ENCODE assay signal across 18 mouse cellular contexts in the genomic region with DNA sequence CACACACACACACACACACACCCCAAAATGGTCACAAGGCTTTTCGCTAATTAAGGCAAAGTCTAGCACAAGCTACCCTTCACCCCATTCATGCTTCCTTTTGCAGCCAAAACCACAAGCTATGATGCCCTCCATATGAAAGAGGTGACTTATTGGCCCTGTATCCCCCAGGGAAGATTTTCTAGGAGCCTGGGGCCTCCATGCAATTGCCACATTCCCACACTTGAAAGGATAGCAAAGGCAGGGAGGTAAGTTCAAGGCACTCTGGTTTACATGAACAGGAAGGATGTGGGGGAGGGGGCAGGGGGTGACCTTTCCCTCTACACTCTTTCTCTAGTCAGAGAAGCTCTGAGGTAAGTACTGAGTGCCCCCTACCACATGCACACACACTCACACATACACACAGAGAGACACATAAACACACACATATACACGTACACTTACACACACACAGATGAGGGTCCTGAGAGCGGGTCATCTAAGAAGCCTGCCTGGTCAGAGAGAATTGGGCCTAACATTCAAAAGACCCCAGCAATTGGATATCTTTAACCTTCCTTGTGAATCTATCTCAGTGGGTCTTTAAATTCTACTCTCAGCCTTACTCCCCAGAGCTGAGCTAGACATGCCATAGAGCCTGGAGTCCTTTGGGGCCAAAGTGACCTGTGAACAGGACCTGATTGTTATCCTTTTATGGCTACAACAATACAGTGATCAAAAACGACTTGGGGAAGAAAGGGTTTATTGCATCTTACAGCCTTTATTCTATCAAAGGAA. TPM values are rescaled to one million over a fixed set of nuclear protein-coding genes. Genes with fewer than 3 reads are reported as not detected.
A peak's percentile ranks its signal among the peaks of the same experiment; 100 is the strongest.
DNase-seq lines count a peak whose midpoint lies in the region; ATAC-seq and TF ChIP-seq lines count a peak whose summit lies in the region.
"Had no signal": no experiment of that assay in that cellular context is flagged by ENCODE, and none has a peak within 500 bp of the region (broad histone marks: within the 10 kb centered on the region; RNA-seq: fewer than 3 reads in every experiment).

No protein-coding gene starts in this region.

- peaks cover 4% of the 10 kb centered on the region; the same call in 1 of the 2 replicates for H3K9me3 ChIP-seq in heart, embryonic 13.5 days
- no peaks in the 10 kb centered on the region for H3K9me3 ChIP-seq in intestine, embryonic 16.5 days (ENCODE audit: control insufficient read depth, low read length)
- H3K9me3 ChIP-seq in midbrain, embryonic 14.5 days (ENCODE audit: control insufficient read depth, low read length) = no peaks in the 10 kb centered on the region
- H3K9me3 ChIP-seq in forebrain, embryonic 12.5 days = no peaks in the 10 kb centered on the region
- H3K9me3 ChIP-seq: forebrain, embryonic 15.5 days; heart, embryonic 15.5 days; hindbrain, embryonic 15.5 days; stomach, embryonic 15.5 days had no signal

- no peaks in the 10 kb centered on the region for H3K36me3 ChIP-seq in heart, embryonic 13.5 days
- H3K36me3 ChIP-seq in heart, adult 2 months (ENCODE audit: control insufficient read depth, insufficient read depth, low read length) = no peaks in the 10 kb centered on the region
- H3K36me3 ChIP-seq in thymus, adult 2 months (ENCODE audit: control insufficient read depth, insufficient read depth, low read length) = no peaks in the 10 kb centered on the region
- no peaks in the 10 kb centered on the region for H3K36me3 ChIP-seq in intestine, embryonic 16.5 days (ENCODE audit: control insufficient read depth, insufficient read depth, low read length)
- H3K36me3 ChIP-seq in midbrain, embryonic 14.5 days (ENCODE audit: control insufficient read depth, insufficient read depth, low read length) = no peaks in the 10 kb centered on the region
- H3K36me3 ChIP-seq in forebrain, embryonic 12.5 days (replicated peaks) = no peaks in the 10 kb centered on the region
- H3K36me3 ChIP-seq: forebrain, embryonic 15.5 days; heart, embryonic 15.5 days; hindbrain, embryonic 15.5 days; stomach, embryonic 15.5 days had no signal

- TF ChIP-seq POLR2A in heart, adult 2 months (IDR thresholded peaks at IDR 0.05; ENCODE audit: insufficient read depth, low read depth, low read length) = no peak
- no peak for TF ChIP-seq POLR2A in thymus, adult 2 months (IDR thresholded peaks at IDR 0.05; ENCODE audit: control insufficient read depth, extremely low read depth, insufficient read depth, low read length, poor library complexity)

- no peak for ATAC-seq in heart, embryonic 13.5 days (ENCODE audit: extremely low read depth, insufficient number of reproducible peaks, low FRiP score, low TSS enrichment)
- peak; percentile 66 for ATAC-seq in intestine, embryonic 16.5 days
- no peak for ATAC-seq in midbrain, embryonic 14.5 days (ENCODE audit: low FRiP score, low TSS enrichment)
- ATAC-seq in forebrain, embryonic 12.5 days (ENCODE audit: low FRiP score) = no peak
- ATAC-seq: forebrain, embryonic 15.5 days had no signal

- 58% methylated on average over 4 of the region's 4 CpGs for WGBS in heart, embryonic 13.5 days
- whole genome bisulfite sequencing in heart, adult 2 months = 57% methylated on average over 4 of the region's 4 CpGs
- 72% methylated on average over 4 of the region's 4 CpGs for WGBS in thymus, adult 2 months
- WGBS in intestine, embryonic 16.5 days = 61% methylated on average over 4 of the region's 4 CpGs
- WGBS in midbrain, embryonic 14.5 days = 68% methylated on average over 4 of the region's 4 CpGs
- 69% methylated on average over 4 of the region's 4 CpGs for WGBS in forebrain, embryonic 12.5 days

- intact Hi-C loops in heart, adult 2 months (cut with DNase I) = loop anchor here (5.0 to 10.0 kb wide), 4 partner anchors 107 to 467 kb away; no protein-coding TSS in a partner anchor

- H3K4me3 ChIP-seq in heart, embryonic 13.5 days = no peak overlapping the region
- H3K4me3 ChIP-seq in heart, adult 2 months = no peak overlapping the region
- no peak overlapping the region for H3K4me3 ChIP-seq in thymus, adult 2 months (ENCODE audit: control insufficient read depth, insufficient read depth, low read length)
- H3K4me3 ChIP-seq in intestine, embryonic 16.5 days (ENCODE audit: low read length) = no peak overlapping the region
- no peak overlapping the region for H3K4me3 ChIP-seq in midbrain, embryonic 14.5 days (replicated peaks; ENCODE audit: low read depth, low read length)
- no peak overlapping the region for H3K4me3 ChIP-seq in forebrain, embryonic 12.5 days (replicated peaks)
- H3K4me3 ChIP-seq: forebrain, embryonic 15.5 days; heart, embryonic 15.5 days; hindbrain, embryonic 15.5 days; stomach, embryonic 15.5 days had no signal

- H3K4me2 ChIP-seq in heart, embryonic 13.5 days = no peak overlapping the region
- H3K4me2 ChIP-seq in intestine, embryonic 16.5 days (ENCODE audit: low read depth, low read length) = no peak overlapping the region
- no peak overlapping the region for H3K4me2 ChIP-seq in midbrain, embryonic 14.5 days (ENCODE audit: low read length)
- no peak overlapping the region for H3K4me2 ChIP-seq in forebrain, embryonic 12.5 days
- H3K4me2 ChIP-seq: forebrain, embryonic 15.5 days; heart, embryonic 15.5 days; hindbrain, embryonic 15.5 days; lung, embryonic 14.5 days; stomach, embryonic 15.5 days had no signal

- TF ChIP-seq CTCF in heart, adult 2 months (IDR thresholded peaks at IDR 0.05) = no peak
- TF ChIP-seq CTCF in thymus, adult 2 months (IDR thresholded peaks at IDR 0.05; ENCODE audit: borderline replicate concordance, control insufficient read depth, extremely low read depth, insufficient read depth, low read length, poor library complexity) = no peak

- H3K9ac ChIP-seq in heart, embryonic 13.5 days = no peak overlapping the region
- no peak overlapping the region for H3K9ac ChIP-seq in heart, adult 2 months (ENCODE audit: low read depth, low read length)
- H3K9ac ChIP-seq in intestine, embryonic 16.5 days (ENCODE audit: low read depth, low read length) = no peak overlapping the region
- H3K9ac ChIP-seq in midbrain, embryonic 14.5 days (replicated peaks; ENCODE audit: low read length) = no peak overlapping the region
- H3K9ac ChIP-seq in forebrain, embryonic 12.5 days = no peak overlapping the region
- H3K9ac ChIP-seq: forebrain, embryonic 15.5 days; heart, embryonic 15.5 days; hindbrain, embryonic 15.5 days; lung, embryonic 14.5 days; stomach, embryonic 15.5 days had no signal

- DNase-seq in heart, adult 2 months = no peak
- no peak for DNase-seq in thymus, adult 2 months
- DNase-seq in thymus, postnatal 10 days (ENCODE audit: low spot score in 2 of 2) = no peak
- no peak for DNase-seq in retina, embryonic 14.5 days (ENCODE audit: low spot score)
- no peak for DNase-seq in midbrain, embryonic 14.5 days
- DNase-seq: cerebellum, postnatal 10 days; liver; lung, embryonic 14.5 days; retina, postnatal 1 day had no signal

- H3K4me1 ChIP-seq in heart, embryonic 13.5 days = peaks cover 13% of the 10 kb centered on the region
- peaks cover 1% of the 10 kb centered on the region for H3K4me1 ChIP-seq in heart, adult 2 months (ENCODE audit: control insufficient read depth, insufficient read depth, low read length)
- peaks cover 11% of the 10 kb centered on the region for H3K4me1 ChIP-seq in thymus, adult 2 months (replicated peaks; ENCODE audit: control insufficient read depth, insufficient read depth, low read length)
- no peaks in the 10 kb centered on the region for H3K4me1 ChIP-seq in intestine, embryonic 16.5 days (ENCODE audit: control insufficient read depth, insufficient read depth, low read length)
- no peaks in the 10 kb centered on the region for H3K4me1 ChIP-seq in midbrain, embryonic 14.5 days (ENCODE audit: control insufficient read depth, insufficient read depth, low read length)
- H3K4me1 ChIP-seq in forebrain, embryonic 12.5 days = peaks cover 5% of the 10 kb centered on the region; the same call in 1 of the 2 replicates
- H3K4me1 ChIP-seq: forebrain, embryonic 15.5 days had no signal

- H3K79me2 ChIP-seq in heart, adult 2 months (replicated peaks; ENCODE audit: control insufficient read depth, insufficient read depth, low read length) = no peaks in the 10 kb centered on the region

- H3K27me3 ChIP-seq in heart, embryonic 13.5 days (replicated peaks) = no peaks in the 10 kb centered on the region
- no peaks in the 10 kb centered on the region for H3K27me3 ChIP-seq in heart, adult 2 months (ENCODE audit: control insufficient read depth, insufficient read depth, low read length)
- no peaks in the 10 kb centered on the region for H3K27me3 ChIP-seq in thymus, adult 2 months (ENCODE audit: control insufficient read depth, insufficient read depth, low read length)
- H3K27me3 ChIP-seq in intestine, embryonic 16.5 days (replicated peaks; ENCODE audit: control insufficient read depth, insufficient read depth, low read length) = no peaks in the 10 kb centered on the region
- H3K27me3 ChIP-seq in midbrain, embryonic 14.5 days (ENCODE audit: control insufficient read depth, insufficient read depth, low read length) = no peaks in the 10 kb centered on the region
- no peaks in the 10 kb centered on the region for H3K27me3 ChIP-seq in forebrain, embryonic 12.5 days
- H3K27me3 ChIP-seq: forebrain, embryonic 15.5 days; heart, embryonic 15.5 days; hindbrain, embryonic 15.5 days; stomach, embryonic 15.5 days had no signal

- H3K27ac ChIP-seq in heart, embryonic 13.5 days (replicated peaks) = peak overlapping the region; percentile 66
- no peak overlapping the region for H3K27ac ChIP-seq in heart, adult 2 months
- H3K27ac ChIP-seq in thymus, adult 2 months (ENCODE audit: control insufficient read depth, insufficient read depth, low read length) = peak overlapping the region; percentile 50; the same call in 1 of the 2 replicates
- no peak overlapping the region for H3K27ac ChIP-seq in intestine, embryonic 16.5 days (ENCODE audit: low read length)
- no peak overlapping the region for H3K27ac ChIP-seq in midbrain, embryonic 14.5 days (replicated peaks; ENCODE audit: low read depth, low read length)
- no peak overlapping the region for H3K27ac ChIP-seq in forebrain, embryonic 12.5 days
- H3K27ac ChIP-seq: forebrain, embryonic 15.5 days; heart, embryonic 15.5 days; hindbrain, embryonic 15.5 days; stomach, embryonic 15.5 days had no signal

- TF ChIP-seq EP300 in heart, adult 2 months (IDR thresholded peaks at IDR 0.05; ENCODE audit: insufficient read depth, low read depth, low read length) = no peak

RNA-seq across cellular contexts. Expression of a gene that starts 46.6 kb away (rescaled TPM):
- polyA plus RNA-seq in heart, embryonic 13.5 days (2015; fragmentation: Nextera tagmentation; extraction: Ambion mirVana) = 55.0 and 62.9 TPM in 2 replicates
- total RNA-seq in heart, adult 2 months (2021) = 10 to 100 TPM; 15.8 to 16.9 TPM
- 4.8 and 6.4 TPM in 2 replicates for polyA plus RNA-seq in heart, adult 2 months (2012; rRNA removed)
- 1.1 and 1.4 TPM in 2 replicates for polyA plus RNA-seq in thymus, adult 2 months (2012; rRNA removed)
- 17.0 and 18.4 TPM in 2 replicates for polyA plus RNA-seq in intestine, embryonic 16.5 days (2015; fragmentation: Nextera tagmentation; extraction: Ambion mirVana)
- 2.9 and 4.8 TPM in 2 replicates for polyA plus RNA-seq in midbrain, embryonic 14.5 days (2014; fragmentation: Nextera tagmentation; extraction: Ambion mirVana)
- polyA plus RNA-seq in forebrain, embryonic 12.5 days (2016; fragmentation: Nextera tagmentation; extraction: Ambion mirVana) = 1.9 and 2.1 TPM in 2 replicates
- total RNA-seq: megakaryocyte progenitor cell, adult 5-6 weeks; MEL had no signal

Comparison
In these comparisons a context has a peak if more than half of its experiments do, and no peak if none do; other contexts are left out.
1. H3K27ac ChIP-seq: peak in heart, embryonic 13.5 days (single experiment) and thymus, adult 2 months (single experiment); none in heart, adult 2 months (single experiment), intestine, embryonic 16.5 days (single experiment), midbrain, embryonic 14.5 days (single experiment) and forebrain, embryonic 12.5 days (single experiment).